Mouse (Mus musculus) C2C12 (cell line): Measurements from ENCODE around the gene Rtp2. TPM values are rescaled to one million over a fixed set of nuclear protein-coding genes. Genes with fewer than 3 reads are reported as not detected.
A peak's percentile ranks its signal among the peaks of the same experiment; 100 is the strongest.

Source experiments
- H3K27me3 ChIP-seq: one replicate; pipeline ENCODE4 v1.6.1; 2011; ENCODE audit not compliant: control insufficient read depth, insufficient read depth, insufficient read length
- H3K36me3 ChIP-seq: one replicate; pipeline ENCODE4 v1.6.1; 2011; ENCODE audit not compliant: control insufficient read depth, insufficient read depth
- H3K4me3 ChIP-seq: one replicate; pipeline ENCODE4 v1.5.1; 2011; ENCODE audit warnings: mild to moderate bottlenecking, control low read depth; ENCODE audit not compliant: poor library complexity, insufficient read depth, severe bottlenecking
- H3K79me2 ChIP-seq: one replicate; pipeline ENCODE4 v1.6.1; 2011; ENCODE audit not compliant: control insufficient read depth, insufficient read depth
- H3K79me3 ChIP-seq: one replicate; pipeline ENCODE4 v1.6.1; 2011; ENCODE audit warnings: low read depth, control low read depth
- H3ac ChIP-seq: one replicate; pipeline ENCODE3; 2011; ENCODE audit warnings: low read depth; ENCODE audit not compliant: control insufficient read depth, insufficient read length
- CEBPB ChIP-seq: IDR thresholded peaks from one replicate; pipeline ENCODE4 v1.6.1; 2011; ENCODE audit warnings: low read depth, mild to moderate bottlenecking, control low read depth, moderate library complexity
- CTCF ChIP-seq: IDR thresholded peaks from one replicate; pipeline ENCODE4 v1.5.1; 2011; ENCODE audit not compliant: control insufficient read depth, insufficient read depth, insufficient read length
- FOSL1 ChIP-seq: IDR thresholded peaks from one replicate; pipeline ENCODE4 v1.8.0; 2011; ENCODE audit warnings: mild to moderate bottlenecking, low read length; ENCODE audit not compliant: poor library complexity, insufficient read depth, severe bottlenecking
- MAX ChIP-seq: IDR thresholded peaks from one replicate; pipeline ENCODE4 v1.6.1; 2011; ENCODE audit warnings: mild to moderate bottlenecking, control low read depth
- MYOD1 ChIP-seq: IDR thresholded peaks from one replicate; pipeline ENCODE4 v1.6.1; 2011; ENCODE audit warnings: low read depth; ENCODE audit not compliant: control insufficient read depth, insufficient read length
- MYOG ChIP-seq: IDR thresholded peaks from one replicate; pipeline ENCODE4 v1.6.1; 2011; ENCODE audit not compliant: control insufficient read depth, insufficient read length; ENCODE audit errors: extremely low read depth
- USF1 ChIP-seq: IDR thresholded peaks from one replicate; pipeline ENCODE4 v1.6.1; 2011; ENCODE audit warnings: low read depth, mild to moderate bottlenecking, control low read depth, moderate library complexity
- long read RNA-seq, 2 experiments: library from polyadenylated mRNA; unstranded; transcript quantifications; one replicate each; pipeline ENCODE4 v2.0.0; 2019 to 2020
- polyA plus RNA-seq: library from polyadenylated mRNA; unstranded; fragments of >200 nt; fragmentation: generic; extraction: Trizol; gene quantifications from one replicate; pipeline ENCODE4 v1.2.1, GENCODE M21; 2012; ENCODE audit warnings: missing spikeins

Rtp2 gene
- polyA plus RNA-seq = not detected
- long read RNA-seq, experiment 1 = 0 reads
- long read RNA-seq, experiment 2 = 0 reads

GRCm38 (mm10) chr16:23932294-23932693, at the start of gene Rtp2:
Gene Rtp2 (minus strand): TSS chr16:23932394.
- H3K36me3 ChIP-seq = no peaks in the 10 kb centered on the region
- H3K79me3 ChIP-seq = no peaks in the 10 kb centered on the region
- TF ChIP-seq CEBPB = peak; percentile 1
- no peak for TF ChIP-seq MAX
- TF ChIP-seq MYOG = no peak
- TF ChIP-seq MYOD1 = no peak
- TF ChIP-seq USF1 = no peak
- no peak within 1 kb of the TSS for H3K4me3 ChIP-seq
- no peak within 1 kb of the TSS for H3ac ChIP-seq
- no peaks in the 10 kb centered on the region for H3K79me2 ChIP-seq
- peaks cover 6% of the 10 kb centered on the region for H3K27me3 ChIP-seq

GRCm38 (mm10) chr16:23980991-23981720, 49.0 kb upstream of the Rtp2 start:
- no peaks in the 10 kb centered on the region for H3K27me3 ChIP-seq
- no peak overlapping the region for H3ac ChIP-seq
- peaks cover 65% of the 10 kb centered on the region for H3K79me2 ChIP-seq
- TF ChIP-seq FOSL1 (no peak), CEBPB (no peak), MYOG (no peak)
- H3K4me3 ChIP-seq = no peak overlapping the region
- H3K36me3 ChIP-seq = peaks cover 20% of the 10 kb centered on the region
- H3K79me3 ChIP-seq = peaks cover 19% of the 10 kb centered on the region

GRCm38 (mm10) chr16:23980201-23980870, 48.1 kb upstream of the Rtp2 start:
- H3ac ChIP-seq = no peak overlapping the region
- no peak overlapping the region for H3K4me3 ChIP-seq
- H3K36me3 ChIP-seq = peaks cover 25% of the 10 kb centered on the region
- no peak for TF ChIP-seq MYOD1
- TF ChIP-seq MAX = no peak
- TF ChIP-seq CEBPB = no peak
- TF ChIP-seq CTCF = no peak
- TF ChIP-seq FOSL1 = no peak
- no peak for TF ChIP-seq MYOG
- no peak for TF ChIP-seq USF1
- H3K79me2 ChIP-seq = peaks cover 57% of the 10 kb centered on the region
- H3K79me3 ChIP-seq = peaks cover 14% of the 10 kb centered on the region
- H3K27me3 ChIP-seq = no peaks in the 10 kb centered on the region

GRCm38 (mm10) chr16:23979446-23979845, 47.3 kb upstream of the Rtp2 start:
- Histone ChIP-seq H3K79me2 (peaks cover 48% of the 10 kb centered on the region), H3ac (no peak overlapping the region), H3K79me3 (peaks cover 14% of the 10 kb centered on the region), H3K36me3 (peaks cover 34% of the 10 kb centered on the region), H3K4me3 (no peak overlapping the region), H3K27me3 (no peaks in the 10 kb centered on the region)
- TF ChIP-seq USF1 (no peak), CTCF (no peak), CEBPB (no peak)

- peaks cover 14% of the 10 kb centered on the region for H3K79me3 ChIP-seq
- TF ChIP-seq USF1 = no peak
- TF ChIP-seq MAX = no peak
- TF ChIP-seq MYOG = no peak
- TF ChIP-seq CEBPB = no peak
- TF ChIP-seq FOSL1 = no peak
- TF ChIP-seq CTCF = no peak
- TF ChIP-seq MYOD1 = no peak
- H3ac ChIP-seq = no peak overlapping the region
- H3K27me3 ChIP-seq = no peaks in the 10 kb centered on the region
- H3K4me3 ChIP-seq = no peak overlapping the region
- H3K79me2 ChIP-seq = peaks cover 39% of the 10 kb centered on the region
- H3K36me3 ChIP-seq = peaks cover 44% of the 10 kb centered on the region
Observed at GRCm38 (mm10) chr16:23978495-23978894, 46.3 kb upstream of the Rtp2 start.

- Histone ChIP-seq H3ac (no peak overlapping the region), H3K27me3 (no peaks in the 10 kb centered on the region), H3K79me3 (peaks cover 14% of the 10 kb centered on the region), H3K36me3 (peaks cover 49% of the 10 kb centered on the region), H3K79me2 (peaks cover 38% of the 10 kb centered on the region), H3K4me3 (no peak overlapping the region)
- TF ChIP-seq FOSL1 (no peak), MYOG (no peak), CEBPB (no peak), USF1 (no peak), CTCF (no peak), MAX (no peak), MYOD1 (no peak)
Observed at GRCm38 (mm10) chr16:23977732-23978131, 45.5 kb upstream of the Rtp2 start.
